Mouse (Mus musculus) liver, embryonic 14.5 days (tissue): ENCODE measurements at regions not wholly inside any gene's neighbourhood (a gene's known extent, or its start where the extent isn't known, plus 50 kb on each side); places are given as distances from the start of the nearest gene placed in this dataset.

ENCODE experiments used
- ATAC-seq: fragments of 200-750 bp; cut with Nextera tagmentation; 2 replicates; pipeline ENCODE4 v1.8.0; 2017; ENCODE audit warnings: moderate number of reproducible peaks, mild to moderate bottlenecking, moderate library complexity; ENCODE audit not compliant: insufficient read depth
- DNase-seq, 3 experiments: peaks; one replicate each; pipeline ENCODE4 v3.0.0-alpha.2; 2012 to 2013; ENCODE audit warnings: low read depth in 3 of 3, low spot score in 3 of 3
- H3K27ac ChIP-seq: fragments of 300-500 bp; sonication (generic); 2 replicates; pipeline ENCODE4 v1.5.1; 2014; ENCODE audit warnings: moderate library complexity, mild to moderate bottlenecking, control low read depth, inconsistent platforms
- H3K27me3 ChIP-seq: fragments of 300-500 bp; sonication (generic); 2 replicates; pipeline ENCODE4 v1.6.1; 2014; ENCODE audit warnings: mild to moderate bottlenecking, low read length, moderate library complexity; ENCODE audit not compliant: control insufficient read depth, insufficient read depth
- H3K36me3 ChIP-seq: fragments of 300-500 bp; sonication (generic); replicated peaks from 2 replicates; pipeline ENCODE4 v1.6.1; 2014; ENCODE audit warnings: low read depth; ENCODE audit not compliant: control insufficient read depth, insufficient read depth
- H3K4me1 ChIP-seq, 2 experiments: fragments of 200-500 bp in 1 of 2; fragments of 300-500 bp in 1 of 2; sonication (generic) in 1 of 2; replicated peaks; 2 replicates each; pipeline ENCODE4 v1.6.1; 2012 to 2014; ENCODE audit warnings: antibody characterized with exemption in 1 of 2, inconsistent platforms in 1 of 2, low read length in 1 of 2; ENCODE audit not compliant: control insufficient read depth in 2 of 2, insufficient read depth in 2 of 2
- H3K4me2 ChIP-seq: fragments of 300-500 bp; sonication (generic); 2 replicates; pipeline ENCODE4 v1.6.1; 2014; ENCODE audit warnings: low read depth, mild to moderate bottlenecking, control low read depth, moderate library complexity
- H3K4me3 ChIP-seq, 2 experiments: fragments of 200-500 bp in 1 of 2; fragments of 300-500 bp in 1 of 2; sonication (generic) in 1 of 2; 2 replicates each; pipeline ENCODE4 v1.5.1; 2012 to 2014; ENCODE audit warnings: low read depth in 2 of 2, low read length in 2 of 2, mild to moderate bottlenecking in 2 of 2, control low read depth in 1 of 2, inconsistent platforms in 1 of 2, moderate library complexity in 1 of 2; ENCODE audit not compliant: insufficient read depth in 1 of 2
- H3K9ac ChIP-seq: fragments of 300-500 bp; sonication (generic); replicated peaks from 2 replicates; pipeline ENCODE4 v1.6.1; 2014; ENCODE audit warnings: mild to moderate bottlenecking, control low read depth, moderate library complexity
- H3K9me3 ChIP-seq: fragments of 300-500 bp; sonication (generic); 2 replicates; pipeline ENCODE4 v1.6.1; 2016; ENCODE audit warnings: low read length, mixed read lengths; ENCODE audit not compliant: control insufficient read depth
- CTCF ChIP-seq: IDR thresholded peaks from 2 replicates; pipeline ENCODE4 v1.5.1; 2016; ENCODE audit warnings: antibody characterized with exemption, low read depth, control low read depth
- EP300 ChIP-seq: IDR thresholded peaks from 2 replicates; pipeline ENCODE4 v1.6.1; 2016; ENCODE audit warnings: antibody characterized with exemption, low read depth
- WGBS: fragments of 180-500 bp; shearing (Covaris S2); extraction: QIAGEN DNeasy Blood & Tissue Kit; methylation state at CpG from one replicate; pipeline ENCODE4 v1.1.7; 2014; ENCODE audit not compliant: insufficient replicate concordance; 5-methylcytosine and 5-hydroxymethylcytosine counted together

GRCm38 (mm10) chr8:35020480-35020879 lies 745.1 kb upstream of the Gm19410 start:
- no peaks in the 10 kb centered on the region for H3K36me3 ChIP-seq
- WGBS, result 71% methylated on average over 8 of the region's 8 CpGs
- TF ChIP-seq EP300 (no peak), CTCF (no peak)
- no peak overlapping the region for H3K9ac ChIP-seq
- no peaks in the 10 kb centered on the region for H3K27me3 ChIP-seq
- no peaks in the 10 kb centered on the region for H3K4me1 ChIP-seq
- no peak for ATAC-seq
- H3K4me2 ChIP-seq, result no peak overlapping the region
- H3K27ac ChIP-seq, result no peak overlapping the region
- no peaks in the 10 kb centered on the region for H3K9me3 ChIP-seq
- DNase-seq, result no peak
- H3K4me3 ChIP-seq, result no peak overlapping the region

DNA sequence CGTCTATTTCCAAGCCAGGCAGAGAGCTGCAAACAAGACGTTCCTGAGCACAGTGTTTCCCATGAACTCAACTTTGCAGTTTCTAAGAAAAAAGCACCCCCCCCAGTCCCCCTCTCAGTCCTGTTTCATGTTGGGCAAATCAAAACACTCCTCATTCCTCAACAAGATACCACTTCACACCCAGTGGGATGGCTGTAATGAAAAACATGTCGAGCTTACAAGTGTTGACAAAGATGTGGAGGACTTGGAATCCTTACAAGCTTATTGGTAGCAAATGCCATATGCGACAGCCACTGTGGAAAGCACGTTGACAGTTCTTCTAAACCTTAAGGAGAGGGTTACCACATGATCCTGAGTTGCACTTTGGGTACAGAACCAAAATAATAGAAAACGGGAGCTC lies 742.9 kb upstream of the Gm19410 start:
- Histone ChIP-seq H3K9me3 (no peaks in the 10 kb centered on the region), H3K9ac (no peak overlapping the region), H3K4me2 (no peak overlapping the region), H3K36me3 (no peaks in the 10 kb centered on the region), H3K27me3 (no peaks in the 10 kb centered on the region), H3K27ac (no peak overlapping the region), H3K4me1 (no peaks in the 10 kb centered on the region), H3K4me3 (no peak overlapping the region)
- no peak for ATAC-seq
- no peak for TF ChIP-seq EP300
- TF ChIP-seq CTCF, result no peak
- no peak for DNase-seq
- 54% methylated on average over 6 of the region's 6 CpGs for WGBS

- TF ChIP-seq EP300 (no peak), CTCF (no peak)
- WGBS, result 46% methylated on average over 3 of the region's 3 CpGs
- Histone ChIP-seq H3K4me2 (no peak overlapping the region), H3K9ac (no peak overlapping the region), H3K4me3 (no peak overlapping the region), H3K27ac (no peak overlapping the region), H3K9me3 (no peaks in the 10 kb centered on the region), H3K36me3 (no peaks in the 10 kb centered on the region), H3K4me1 (no peaks in the 10 kb centered on the region), H3K27me3 (no peaks in the 10 kb centered on the region)
- no peak for ATAC-seq
- no peak for DNase-seq
Measured at GRCm38 (mm10) chr8:35047798-35048197, 717.8 kb upstream of the Gm19410 start.

GRCm38 (mm10) chr8:35053444-35053843 lies 712.1 kb upstream of the Gm19410 start:
- DNase-seq, result no peak
- Histone ChIP-seq H3K4me2 (no peak overlapping the region), H3K36me3 (no peaks in the 10 kb centered on the region), H3K9ac (no peak overlapping the region), H3K4me1 (no peaks in the 10 kb centered on the region), H3K27ac (no peak overlapping the region), H3K9me3 (no peaks in the 10 kb centered on the region), H3K27me3 (no peaks in the 10 kb centered on the region), H3K4me3 (no peak overlapping the region)
- no peak for ATAC-seq
- WGBS, result 47% methylated on average over 4 of the region's 4 CpGs
- TF ChIP-seq EP300 (no peak), CTCF (no peak)

DNA sequence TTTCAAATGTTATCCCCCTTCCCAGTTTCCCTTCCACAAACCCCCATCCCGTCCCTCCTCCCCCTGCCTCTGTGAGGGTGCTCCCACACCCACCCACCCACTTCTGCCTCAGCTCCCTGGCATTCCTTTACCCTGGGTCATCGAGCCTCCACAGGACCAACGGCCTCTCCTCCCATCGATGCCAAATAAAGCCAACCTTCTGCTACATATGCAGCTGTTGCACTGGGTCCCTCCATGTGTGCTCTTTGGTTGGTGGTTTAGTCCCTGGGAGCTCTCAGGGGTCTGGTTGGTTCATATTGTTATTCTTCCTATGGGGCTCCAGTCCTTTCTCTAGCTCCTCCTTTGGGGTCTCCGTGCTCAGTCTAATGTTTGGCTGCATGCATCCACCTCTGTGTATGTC lies 704.5 kb upstream of the Gm19410 start:
- H3K4me3 ChIP-seq, result no peak overlapping the region
- no peak overlapping the region for H3K27ac ChIP-seq
- no peaks in the 10 kb centered on the region for H3K36me3 ChIP-seq
- H3K4me2 ChIP-seq, result no peak overlapping the region
- no peak overlapping the region for H3K9ac ChIP-seq
- H3K27me3 ChIP-seq, result no peaks in the 10 kb centered on the region
- no peaks in the 10 kb centered on the region for H3K4me1 ChIP-seq
- TF ChIP-seq CTCF, result no peak
- no peak for TF ChIP-seq EP300
- DNase-seq, result no peak
- no peak for ATAC-seq
- WGBS, result 58% methylated on average over 5 of the region's 5 CpGs
- H3K9me3 ChIP-seq, result no peaks in the 10 kb centered on the region
